Mouse (Mus musculus): ENCODE data around the gene Abcb1b. TPM values are rescaled to one million over a fixed set of nuclear protein-coding genes. Genes with fewer than 3 reads are reported as not detected.
A peak's percentile ranks its signal among the peaks of the same experiment; 100 is the strongest.
"Not testable (repeated sequence)": the region's sequence is repeated elsewhere in the genome, so short reads cannot be mapped to it uniquely, and the experiment has no call there.

The Abcb1b gene
- polyA plus RNA-seq, 1 experiment from 2014 or later, result 0.87 TPM

GRCm38 (mm10) chr5:8813872-8814271 lies 15.9 kb downstream of the Abcb1b start:
- H3K27ac ChIP-seq (replicated peaks; ENCODE audit: low read depth, low read length), result no peak overlapping the region
- H3K36me3 ChIP-seq (ENCODE audit: control insufficient read depth, insufficient read depth, low read length), result no peaks in the 10 kb centered on the region
- DNase-seq (no peak), ATAC-seq (ENCODE audit: low FRiP score, low TSS enrichment) (no peak)
- no peak overlapping the region for H3K4me2 ChIP-seq (ENCODE audit: low read length)
- no peaks in the 10 kb centered on the region for H3K9me3 ChIP-seq (ENCODE audit: control insufficient read depth, low read length)
- no peaks in the 10 kb centered on the region for H3K4me1 ChIP-seq (ENCODE audit: control insufficient read depth, insufficient read depth, low read length)
- no peak overlapping the region for H3K4me3 ChIP-seq (replicated peaks; ENCODE audit: low read depth, low read length)
- no peaks in the 10 kb centered on the region for H3K27me3 ChIP-seq (ENCODE audit: control insufficient read depth, insufficient read depth, low read length)
- H3K9ac ChIP-seq (replicated peaks; ENCODE audit: low read length), result no peak overlapping the region
- WGBS, result 85% methylated on average over 1 of the region's 1 CpGs

- peak; percentile 55; the same call in 1 of the 2 replicates for ATAC-seq (ENCODE audit: low FRiP score, low TSS enrichment)
- H3K4me3 ChIP-seq (replicated peaks; ENCODE audit: low read depth, low read length), result peak overlapping the region; percentile 22
- peak overlapping the region; percentile 54 for H3K4me2 ChIP-seq (ENCODE audit: low read length)
- no peak overlapping the region; the same call in 1 of the 2 replicates for H3K9ac ChIP-seq (replicated peaks; ENCODE audit: low read length)
- WGBS, result 13% methylated on average over 7 of the region's 8 CpGs
- H3K27me3 ChIP-seq (ENCODE audit: control insufficient read depth, insufficient read depth, low read length), result no peaks in the 10 kb centered on the region
- no peaks in the 10 kb centered on the region for H3K9me3 ChIP-seq (ENCODE audit: control insufficient read depth, low read length)
- no peaks in the 10 kb centered on the region for H3K36me3 ChIP-seq (ENCODE audit: control insufficient read depth, insufficient read depth, low read length)
- peak; percentile 42 for DNase-seq
- no peak overlapping the region for H3K27ac ChIP-seq (replicated peaks; ENCODE audit: low read depth, low read length)
- no peaks in the 10 kb centered on the region for H3K4me1 ChIP-seq (ENCODE audit: control insufficient read depth, insufficient read depth, low read length)
Measured at GRCm38 (mm10) chr5:8819635-8820591, 22.0 kb downstream of the Abcb1b start.

- 4% methylated on average over 4 of the region's 6 CpGs for WGBS
- H3K9ac ChIP-seq (replicated peaks; ENCODE audit: low read length); H3K36me3 ChIP-seq (ENCODE audit: control insufficient read depth, insufficient read depth, low read length); ATAC-seq (ENCODE audit: low FRiP score, low TSS enrichment); H3K27ac ChIP-seq (replicated peaks; ENCODE audit: low read depth, low read length); H3K27me3 ChIP-seq (ENCODE audit: control insufficient read depth, insufficient read depth, low read length); H3K9me3 ChIP-seq (ENCODE audit: control insufficient read depth, low read length); H3K4me1 ChIP-seq (ENCODE audit: control insufficient read depth, insufficient read depth, low read length): not testable (repeated sequence)
- peak overlapping the region; percentile 22 for H3K4me3 ChIP-seq (replicated peaks; ENCODE audit: low read depth, low read length)
- DNase-seq, result peak; percentile 17
- H3K4me2 ChIP-seq (ENCODE audit: low read length), result peak overlapping the region; percentile 54
Measured at GRCm38 (mm10) chr5:8820592-8821104, 22.7 kb downstream of the Abcb1b start.

DNA sequence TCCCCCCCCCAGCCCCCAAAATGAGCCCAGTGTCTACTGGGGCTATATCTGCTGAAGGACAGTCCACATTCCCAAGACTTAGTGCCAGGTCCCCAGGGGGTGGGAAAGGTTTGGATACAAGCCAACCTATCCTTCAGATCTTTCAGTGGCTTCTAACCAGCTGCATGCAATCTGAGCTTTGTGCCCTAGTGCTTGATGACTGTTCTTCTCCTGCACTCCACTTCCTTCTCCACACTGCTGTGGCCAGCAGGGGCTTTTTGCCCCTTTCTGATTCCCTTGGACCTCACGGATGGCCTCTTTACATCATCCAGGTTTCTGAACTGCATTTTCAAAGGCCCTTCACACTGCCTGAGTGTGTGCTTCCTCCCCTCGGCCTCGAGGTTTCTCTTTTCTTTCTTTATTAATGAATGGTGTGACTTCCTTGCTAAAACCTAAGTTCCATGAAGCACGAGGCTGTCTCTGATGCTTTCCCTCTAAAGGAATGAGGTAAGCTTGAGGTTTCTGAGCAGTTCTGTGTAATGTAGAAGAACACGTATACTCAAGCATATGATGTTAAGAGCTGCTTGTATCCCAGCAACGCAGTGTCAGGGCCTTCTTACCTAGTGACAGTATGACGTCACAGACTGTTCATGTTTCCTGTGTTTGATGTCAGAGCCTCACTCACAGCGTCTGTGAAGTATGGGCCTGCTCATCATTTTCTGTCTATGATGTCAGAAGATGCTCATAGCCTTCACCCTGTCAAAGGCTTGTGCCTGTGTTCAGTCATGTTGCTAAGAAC lies 40.9 kb downstream of the Abcb1b start:
- Histone ChIP-seq H3K4me3 (replicated peaks; ENCODE audit: low read depth, low read length) (no peak overlapping the region), H3K27ac (replicated peaks; ENCODE audit: low read depth, low read length) (no peak overlapping the region), H3K4me2 (ENCODE audit: low read length) (no peak overlapping the region), H3K4me1 (ENCODE audit: control insufficient read depth, insufficient read depth, low read length) (no peaks in the 10 kb centered on the region), H3K36me3 (ENCODE audit: control insufficient read depth, insufficient read depth, low read length) (no peaks in the 10 kb centered on the region), H3K9ac (replicated peaks; ENCODE audit: low read length) (no peak overlapping the region), H3K9me3 (ENCODE audit: control insufficient read depth, low read length) (no peaks in the 10 kb centered on the region), H3K27me3 (ENCODE audit: control insufficient read depth, insufficient read depth, low read length) (no peaks in the 10 kb centered on the region)
- no peak; the same call in 1 of the 2 replicates for ATAC-seq (ENCODE audit: low FRiP score, low TSS enrichment)
- DNase-seq, result peak; percentile 24
- 68% methylated on average over 8 of the region's 8 CpGs for WGBS

DNA sequence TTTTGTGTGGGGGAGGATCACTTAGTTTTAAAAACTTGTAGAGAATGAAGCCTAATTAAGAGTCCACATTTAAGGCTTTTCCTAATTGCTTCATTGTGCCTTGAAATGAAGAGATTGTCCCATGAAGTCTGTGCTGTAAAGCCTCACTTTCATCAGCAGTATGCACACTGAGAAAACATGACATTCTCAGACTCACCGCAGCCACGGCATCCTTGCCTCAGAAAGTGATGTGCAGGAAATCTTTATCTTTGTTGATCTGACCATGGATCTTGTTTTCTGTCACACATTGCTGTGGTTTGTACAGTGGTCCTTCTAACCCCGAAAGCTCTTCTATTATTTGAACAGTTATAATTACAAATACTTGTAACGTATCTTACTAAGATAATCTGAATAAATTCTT lies 41.7 kb downstream of the Abcb1b start:
- H3K4me1 ChIP-seq (ENCODE audit: control insufficient read depth, insufficient read depth, low read length), result no peaks in the 10 kb centered on the region
- H3K27me3 ChIP-seq (ENCODE audit: control insufficient read depth, insufficient read depth, low read length), result no peaks in the 10 kb centered on the region
- H3K9ac ChIP-seq (replicated peaks; ENCODE audit: low read length), result no peak overlapping the region
- no peak for DNase-seq
- no peak overlapping the region for H3K4me2 ChIP-seq (ENCODE audit: low read length)
- ATAC-seq (ENCODE audit: low FRiP score, low TSS enrichment), result no peak
- no peaks in the 10 kb centered on the region for H3K9me3 ChIP-seq (ENCODE audit: control insufficient read depth, low read length)
- no peak overlapping the region for H3K27ac ChIP-seq (replicated peaks; ENCODE audit: low read depth, low read length)
- 90% methylated on average over 4 of the region's 4 CpGs for WGBS
- H3K4me3 ChIP-seq (replicated peaks; ENCODE audit: low read depth, low read length), result no peak overlapping the region
- no peaks in the 10 kb centered on the region for H3K36me3 ChIP-seq (ENCODE audit: control insufficient read depth, insufficient read depth, low read length)

- Histone ChIP-seq H3K36me3 (ENCODE audit: control insufficient read depth, insufficient read depth, low read length) (no peaks in the 10 kb centered on the region), H3K27ac (replicated peaks; ENCODE audit: low read depth, low read length) (no peak overlapping the region), H3K9me3 (ENCODE audit: control insufficient read depth, low read length) (no peaks in the 10 kb centered on the region), H3K4me1 (ENCODE audit: control insufficient read depth, insufficient read depth, low read length) (no peaks in the 10 kb centered on the region), H3K4me2 (ENCODE audit: low read length) (no peak overlapping the region), H3K4me3 (replicated peaks; ENCODE audit: low read depth, low read length) (no peak overlapping the region), H3K9ac (replicated peaks; ENCODE audit: low read length) (no peak overlapping the region), H3K27me3 (ENCODE audit: control insufficient read depth, insufficient read depth, low read length) (no peaks in the 10 kb centered on the region)
- WGBS, result 34% methylated on average over 5 of the region's 5 CpGs
- DNase-seq, result peak; percentile 78
- ATAC-seq (ENCODE audit: low FRiP score, low TSS enrichment), result peak; percentile 60; the same call in 1 of the 2 replicates
Measured at GRCm38 (mm10) chr5:8840887-8841286, 42.9 kb downstream of the Abcb1b start.

DNA sequence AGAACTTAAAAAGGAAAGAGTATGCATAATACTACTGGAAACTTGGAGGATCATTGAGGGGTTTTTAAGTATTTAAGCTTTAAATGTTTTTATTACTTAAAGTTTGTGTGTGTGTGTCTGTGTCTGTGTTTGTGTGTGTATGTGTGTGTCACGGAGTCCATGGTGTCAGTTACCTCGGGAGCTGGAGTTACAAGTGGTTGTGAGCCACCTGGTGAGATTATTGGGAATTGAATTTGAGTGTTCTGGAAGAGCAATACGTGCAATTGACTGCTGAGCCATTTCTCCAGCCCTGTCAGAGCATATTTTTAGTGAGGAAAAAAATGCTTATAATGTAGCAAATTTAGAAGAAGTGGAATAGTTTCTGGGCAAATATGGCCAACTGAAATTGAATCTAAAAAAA lies 44.9 kb downstream of the Abcb1b start:
- Histone ChIP-seq H3K9ac (replicated peaks; ENCODE audit: low read length) (no peak overlapping the region), H3K4me2 (ENCODE audit: low read length) (no peak overlapping the region), H3K9me3 (ENCODE audit: control insufficient read depth, low read length) (no peaks in the 10 kb centered on the region), H3K36me3 (ENCODE audit: control insufficient read depth, insufficient read depth, low read length) (no peaks in the 10 kb centered on the region), H3K4me3 (replicated peaks; ENCODE audit: low read depth, low read length) (no peak overlapping the region), H3K27me3 (ENCODE audit: control insufficient read depth, insufficient read depth, low read length) (no peaks in the 10 kb centered on the region), H3K4me1 (ENCODE audit: control insufficient read depth, insufficient read depth, low read length) (no peaks in the 10 kb centered on the region), H3K27ac (replicated peaks; ENCODE audit: low read depth, low read length) (no peak overlapping the region)
- DNase-seq (peak; percentile 21), ATAC-seq (ENCODE audit: low FRiP score, low TSS enrichment) (no peak)
- WGBS, result 51% methylated on average over 3 of the region's 3 CpGs

GRCm38 (mm10) chr5:8848607-8849575 lies 50.9 kb downstream of the Abcb1b start:
- 10% methylated on average over 5 of the region's 9 CpGs for WGBS
- not testable (repeated sequence) for H3K9me3 ChIP-seq (ENCODE audit: control insufficient read depth, low read length); H3K27ac ChIP-seq (replicated peaks; ENCODE audit: low read depth, low read length); H3K9ac ChIP-seq (replicated peaks; ENCODE audit: low read length); H3K27me3 ChIP-seq (ENCODE audit: control insufficient read depth, insufficient read depth, low read length); H3K4me3 ChIP-seq (replicated peaks; ENCODE audit: low read depth, low read length); H3K4me1 ChIP-seq (ENCODE audit: control insufficient read depth, insufficient read depth, low read length); H3K36me3 ChIP-seq (ENCODE audit: control insufficient read depth, insufficient read depth, low read length); H3K4me2 ChIP-seq (ENCODE audit: low read length); DNase-seq; ATAC-seq (ENCODE audit: low FRiP score, low TSS enrichment)
